Mouse (Mus musculus): ENCODE measurements at regions not wholly inside any gene's neighbourhood (a gene's known extent, or its start where the extent isn't known, plus 50 kb on each side); places are given as distances from the start of the nearest gene placed in this dataset.

DNA sequence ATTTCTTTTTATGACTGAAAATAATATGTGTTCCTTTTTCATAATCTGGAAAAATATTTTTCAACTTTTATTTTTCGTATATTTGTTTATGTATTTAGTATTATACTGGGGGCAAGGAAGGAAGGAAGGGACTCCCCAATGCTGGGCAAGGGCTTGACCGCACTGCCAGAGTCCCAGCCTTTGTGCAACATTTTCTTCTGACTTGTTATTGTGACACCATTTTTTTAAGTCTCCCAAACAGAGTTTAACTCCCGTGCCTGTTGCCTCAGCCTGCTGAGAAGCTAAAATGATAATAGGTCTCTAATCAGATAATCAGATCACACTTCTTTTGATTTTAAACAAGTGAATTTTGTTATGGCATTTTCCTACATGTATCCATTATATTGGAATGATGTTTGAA, 148.1 kb upstream of the Tent5a start:
- Histone ChIP-seq H3K4me3 (replicated peaks) (no peak overlapping the region), H3K9ac (replicated peaks) (no peak overlapping the region), H3K27me3 (no peaks in the 10 kb centered on the region), H3K4me1 (replicated peaks) (no peaks in the 10 kb centered on the region), H3K9me3 (no peaks in the 10 kb centered on the region), H3K27ac (no peak overlapping the region), H3K4me2 (replicated peaks) (no peak overlapping the region), H3K36me3 (no peaks in the 10 kb centered on the region)
- WGBS: 73% methylated on average over 3 of the region's 3 CpGs
- ATAC-seq: no peak

DNA sequence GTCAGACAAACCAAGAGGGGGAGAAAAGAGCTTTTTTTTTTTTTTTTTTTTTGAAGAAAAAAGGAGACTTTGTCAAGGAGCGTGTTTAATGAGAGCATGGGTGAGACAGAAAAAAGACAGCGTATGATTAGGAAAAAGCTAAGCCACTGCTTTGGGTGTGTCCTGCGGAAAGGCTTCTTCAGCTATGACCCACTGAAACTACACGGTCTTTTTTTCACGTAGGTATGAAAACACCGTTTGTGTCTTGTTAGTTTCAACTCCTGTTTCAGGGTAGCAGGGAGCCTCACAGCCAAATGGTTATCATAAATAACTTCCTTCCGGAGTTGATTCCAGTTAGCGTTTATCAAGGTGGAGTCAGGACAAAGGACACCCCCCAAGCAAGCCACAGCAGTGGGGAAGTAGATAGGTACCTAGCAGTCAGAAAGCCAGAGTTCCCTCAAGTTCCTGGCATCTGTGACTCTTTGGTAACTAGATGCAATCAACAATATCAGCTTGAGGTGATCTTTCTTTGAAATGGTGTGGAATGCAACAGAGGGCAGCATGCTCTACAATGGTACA, 143.2 kb upstream of the Tent5a start:
- Histone ChIP-seq H3K4me1 (replicated peaks) (no peaks in the 10 kb centered on the region), H3K4me2 (replicated peaks) (no peak overlapping the region), H3K9ac (replicated peaks) (no peak overlapping the region), H3K36me3 (no peaks in the 10 kb centered on the region), H3K9me3 (no peaks in the 10 kb centered on the region), H3K27ac (no peak overlapping the region), H3K4me3 (replicated peaks) (no peak overlapping the region), H3K27me3 (no peaks in the 10 kb centered on the region)
- no peak for ATAC-seq
- 94% methylated on average over 8 of the region's 8 CpGs for WGBS

DNA sequence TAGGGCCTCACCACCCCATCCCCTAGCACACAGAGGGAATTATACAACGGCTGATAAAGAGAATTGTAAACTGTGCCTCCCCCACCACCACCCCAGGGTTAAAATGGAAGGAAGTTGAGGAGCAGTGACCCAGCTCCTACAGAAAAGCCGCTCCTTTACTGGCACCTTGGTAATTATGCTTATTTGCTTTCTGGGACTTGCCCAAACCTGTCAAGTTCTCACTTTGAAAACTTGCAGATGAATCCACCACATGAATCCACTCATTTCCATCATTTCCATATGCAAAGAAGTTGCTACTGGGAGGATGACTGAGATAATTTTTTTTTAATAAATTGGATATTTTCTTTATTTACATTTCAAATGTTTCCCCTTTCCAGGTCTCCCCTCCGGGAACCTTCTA, 142.1 kb upstream of the Tent5a start:
- Histone ChIP-seq H3K27ac (no peak overlapping the region), H3K9me3 (no peaks in the 10 kb centered on the region), H3K36me3 (no peaks in the 10 kb centered on the region), H3K4me2 (replicated peaks) (no peak overlapping the region), H3K27me3 (no peaks in the 10 kb centered on the region), H3K4me3 (replicated peaks) (no peak overlapping the region), H3K9ac (replicated peaks) (no peak overlapping the region), H3K4me1 (replicated peaks) (no peaks in the 10 kb centered on the region)
- no peak for ATAC-seq
- 84% methylated on average over 3 of the region's 3 CpGs for WGBS

DNA sequence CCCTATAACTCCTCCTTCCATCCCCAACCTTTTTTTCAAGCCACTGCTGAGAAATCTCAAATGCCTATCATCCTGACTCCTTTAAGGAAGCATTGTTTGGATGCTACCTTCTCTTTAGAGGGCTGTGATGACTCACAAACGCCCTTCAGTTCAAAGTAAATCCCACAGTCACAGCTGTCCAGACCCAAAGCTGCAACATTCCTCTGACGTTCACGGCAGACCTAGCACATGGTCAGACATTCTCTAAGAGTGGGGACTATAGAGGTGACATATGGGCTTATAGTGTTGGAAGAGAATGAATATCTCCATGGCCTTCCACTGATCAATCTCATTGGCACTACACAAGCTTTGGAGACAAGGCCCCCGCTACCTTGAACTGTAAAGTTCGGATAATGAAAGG, 139.5 kb upstream of the Tent5a start:
- no peaks in the 10 kb centered on the region for H3K36me3 ChIP-seq
- H3K27ac ChIP-seq: no peak overlapping the region
- H3K4me2 ChIP-seq (replicated peaks): no peak overlapping the region
- no peaks in the 10 kb centered on the region for H3K27me3 ChIP-seq
- H3K4me1 ChIP-seq (replicated peaks): no peaks in the 10 kb centered on the region
- H3K4me3 ChIP-seq (replicated peaks): no peak overlapping the region
- no peaks in the 10 kb centered on the region for H3K9me3 ChIP-seq
- no peak for ATAC-seq
- 88% methylated on average over 5 of the region's 5 CpGs for WGBS
- no peak overlapping the region for H3K9ac ChIP-seq (replicated peaks)

DNA sequence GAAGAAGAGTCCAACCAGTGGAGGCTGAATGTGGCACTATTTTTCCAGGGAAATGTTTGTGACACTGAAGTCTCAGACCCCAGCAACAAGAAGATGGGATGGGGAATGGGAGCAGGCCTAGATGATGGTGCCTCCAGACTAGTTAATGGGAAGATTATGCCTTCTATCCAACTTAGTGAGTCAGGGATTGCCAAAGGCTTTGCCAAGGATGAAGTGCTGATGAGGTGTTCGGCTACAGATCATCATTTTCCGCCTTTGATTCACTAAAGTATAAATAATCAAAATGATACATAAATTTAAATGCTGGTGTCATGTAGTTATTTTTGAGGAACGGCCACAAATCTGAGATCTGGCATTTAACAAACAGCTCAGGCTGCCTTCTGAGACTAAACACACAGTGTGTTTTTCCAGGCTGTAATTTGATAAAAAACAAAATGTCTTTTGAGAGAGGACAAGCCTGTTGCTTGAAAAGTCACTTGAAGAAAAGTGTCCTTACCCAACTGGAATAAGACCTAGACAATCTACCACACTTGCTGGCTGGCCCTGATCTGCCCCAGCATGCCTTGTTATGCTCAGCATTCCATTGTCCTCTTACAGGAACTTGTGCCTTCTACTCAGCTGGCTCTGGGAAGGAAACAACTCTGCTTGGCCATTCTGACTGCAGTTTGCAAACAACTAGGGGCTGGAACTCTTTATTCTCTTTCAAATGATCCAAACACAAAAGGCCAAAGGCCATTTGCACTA, 132.1 kb upstream of the Tent5a start:
- Histone ChIP-seq H3K4me3 (replicated peaks) (no peak overlapping the region), H3K27me3 (no peaks in the 10 kb centered on the region), H3K4me2 (replicated peaks) (no peak overlapping the region), H3K4me1 (replicated peaks) (no peaks in the 10 kb centered on the region), H3K36me3 (no peaks in the 10 kb centered on the region), H3K9ac (replicated peaks) (no peak overlapping the region), H3K27ac (no peak overlapping the region), H3K9me3 (no peaks in the 10 kb centered on the region)
- WGBS: 88% methylated on average over 3 of the region's 3 CpGs
- no peak for ATAC-seq

DNA sequence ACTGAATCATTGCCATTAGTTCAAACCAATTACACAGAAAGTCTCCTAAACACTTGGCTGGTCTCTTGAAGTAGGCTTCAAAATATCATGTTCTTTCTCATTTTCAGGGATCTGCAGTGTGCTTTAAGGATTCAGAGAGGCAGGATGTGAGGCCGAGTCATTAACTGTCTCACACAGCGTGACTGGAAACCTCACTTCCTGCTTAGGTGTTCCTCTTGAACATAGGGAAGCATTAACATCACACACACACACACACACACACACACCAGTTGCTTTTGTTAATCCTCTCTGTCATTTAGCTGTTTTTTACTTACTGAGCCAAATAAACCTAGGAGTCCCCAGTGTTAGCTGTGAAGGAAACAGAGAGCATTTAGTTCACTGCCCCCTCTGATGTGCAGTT, 131.2 kb upstream of the Tent5a start:
- no peak for ATAC-seq

DNA sequence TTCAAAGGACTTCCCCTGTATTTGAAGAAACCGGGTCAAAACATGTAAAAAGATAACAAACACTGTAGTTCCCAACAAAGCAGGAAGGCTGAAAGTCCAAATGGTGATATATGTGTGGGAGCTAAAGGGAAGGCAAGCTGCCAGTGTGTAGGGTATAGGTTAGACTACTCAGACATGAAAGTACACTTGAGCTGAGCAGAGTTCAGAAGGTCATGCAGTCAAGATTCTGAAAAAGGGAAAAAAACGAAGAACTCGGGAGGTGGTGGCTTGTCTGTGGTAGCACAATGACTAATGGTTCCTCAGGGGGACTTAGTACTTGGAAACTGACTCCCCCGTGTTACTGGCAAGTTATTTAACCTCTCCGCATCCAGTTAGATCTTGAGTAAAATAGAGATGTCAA, 130.3 kb upstream of the Tent5a start:
- Histone ChIP-seq H3K4me2 (replicated peaks) (no peak overlapping the region), H3K9ac (replicated peaks) (no peak overlapping the region), H3K36me3 (no peaks in the 10 kb centered on the region), H3K4me1 (replicated peaks) (no peaks in the 10 kb centered on the region), H3K4me3 (replicated peaks) (no peak overlapping the region), H3K9me3 (no peaks in the 10 kb centered on the region), H3K27ac (no peak overlapping the region), H3K27me3 (no peaks in the 10 kb centered on the region)
- no peak for ATAC-seq
- 83% methylated on average over 5 of the region's 5 CpGs for WGBS

More for the DNA sequence above, 131.2 kb upstream of the Tent5a start:
- Histone ChIP-seq H3K27me3 (no peaks in the 10 kb centered on the region), H3K4me3 (replicated peaks) (no peak overlapping the region), H3K36me3 (no peaks in the 10 kb centered on the region), H3K4me2 (replicated peaks) (no peak overlapping the region), H3K9ac (replicated peaks) (no peak overlapping the region), H3K9me3 (no peaks in the 10 kb centered on the region), H3K27ac (no peak overlapping the region), H3K4me1 (replicated peaks) (no peaks in the 10 kb centered on the region)
- 85% methylated on average over 2 of the region's 2 CpGs for WGBS

DNA sequence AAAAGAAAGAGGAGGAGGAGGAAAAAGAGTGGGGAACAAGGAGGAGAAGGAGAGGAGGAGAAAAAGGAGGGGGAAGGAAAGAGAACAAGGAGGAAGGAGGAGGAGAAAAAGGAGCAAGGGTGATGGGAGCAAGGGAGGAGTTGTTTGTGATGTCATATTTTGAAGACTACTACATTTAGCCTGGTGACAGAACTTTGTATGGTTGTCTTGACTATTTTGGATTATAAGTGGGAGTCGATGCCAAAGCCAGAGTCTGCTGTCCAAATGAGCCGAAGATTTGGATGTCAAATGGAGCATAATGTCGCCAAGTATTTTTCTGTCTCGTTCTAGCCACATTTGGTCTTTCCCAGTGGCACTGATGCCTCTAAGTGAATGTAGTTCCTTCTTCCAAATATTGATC, 128.2 kb upstream of the Tent5a start:
- H3K27ac ChIP-seq: no peak overlapping the region
- no peak overlapping the region for H3K4me3 ChIP-seq (replicated peaks)
- ATAC-seq: no peak
- no peaks in the 10 kb centered on the region for H3K27me3 ChIP-seq
- WGBS: 92% methylated on average over 4 of the region's 4 CpGs
- H3K9ac ChIP-seq (replicated peaks): no peak overlapping the region
- H3K4me1 ChIP-seq (replicated peaks): no peaks in the 10 kb centered on the region
- H3K9me3 ChIP-seq: no peaks in the 10 kb centered on the region
- no peak overlapping the region for H3K4me2 ChIP-seq (replicated peaks)
- no peaks in the 10 kb centered on the region for H3K36me3 ChIP-seq

DNA sequence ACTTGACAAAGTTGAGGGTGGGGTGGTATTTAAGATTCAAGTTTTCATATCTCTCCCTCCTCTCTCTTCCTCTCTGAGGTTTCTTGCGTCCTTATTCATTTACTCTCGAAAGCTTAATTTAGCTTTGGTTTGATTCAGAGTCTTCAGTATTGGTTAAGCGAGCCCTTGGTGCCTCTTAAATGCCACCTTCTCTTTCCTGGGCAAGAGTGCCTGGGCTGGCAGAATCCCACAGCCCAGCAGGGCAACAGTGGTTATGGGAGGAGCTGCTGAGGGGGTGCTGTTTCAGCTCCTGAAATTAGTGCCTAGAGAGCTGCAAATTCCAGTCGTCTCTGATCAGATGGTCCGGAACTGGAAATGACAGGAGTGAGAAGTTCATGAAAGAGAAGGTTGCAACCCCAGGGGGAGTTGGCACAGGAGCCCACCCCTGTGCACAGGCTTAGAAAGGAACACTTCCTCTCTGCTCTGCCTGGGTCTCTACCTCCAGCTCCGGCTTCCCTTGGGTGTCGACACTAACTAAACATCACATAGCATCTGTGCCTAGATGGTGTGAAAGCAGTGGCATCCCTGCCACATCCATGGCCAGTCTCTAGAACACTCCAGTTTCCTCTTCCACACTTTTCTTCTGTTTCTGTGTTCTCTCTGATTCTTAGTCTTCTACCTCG, 125.2 kb upstream of the Tent5a start:
- Histone ChIP-seq H3K36me3 (no peaks in the 10 kb centered on the region), H3K9ac (replicated peaks) (no peak overlapping the region), H3K27ac (no peak overlapping the region), H3K4me3 (replicated peaks) (no peak overlapping the region), H3K9me3 (no peaks in the 10 kb centered on the region), H3K4me2 (replicated peaks) (no peak overlapping the region), H3K27me3 (no peaks in the 10 kb centered on the region), H3K4me1 (replicated peaks) (no peaks in the 10 kb centered on the region)
- ATAC-seq: no peak
- 90% methylated on average over 8 of the region's 8 CpGs for WGBS

DNA sequence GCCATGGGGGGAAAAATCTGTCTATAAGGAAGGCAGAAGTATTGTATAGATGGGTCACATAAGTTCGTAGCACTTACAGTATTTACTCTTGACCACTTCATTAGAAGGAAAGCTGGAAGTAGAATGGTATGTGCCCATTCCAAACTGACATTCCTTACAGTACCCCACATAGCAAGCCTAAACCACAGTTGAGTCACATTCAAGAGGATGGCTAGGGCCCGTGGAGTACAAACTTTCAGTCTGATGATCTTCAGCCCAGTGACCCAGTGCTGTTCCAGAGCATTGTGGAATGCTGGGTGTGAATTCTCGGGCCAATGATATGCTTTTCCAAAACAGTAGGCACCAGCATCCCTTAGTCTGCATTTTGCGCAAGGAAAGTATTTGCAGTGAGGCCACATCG, 124.2 kb upstream of the Tent5a start:
- Histone ChIP-seq H3K27ac (no peak overlapping the region), H3K4me2 (replicated peaks) (no peak overlapping the region), H3K36me3 (no peaks in the 10 kb centered on the region), H3K4me3 (replicated peaks) (no peak overlapping the region), H3K9me3 (no peaks in the 10 kb centered on the region), H3K4me1 (replicated peaks) (no peaks in the 10 kb centered on the region), H3K27me3 (no peaks in the 10 kb centered on the region), H3K9ac (replicated peaks) (no peak overlapping the region)
- ATAC-seq: no peak
- 90% methylated on average over 5 of the region's 5 CpGs for WGBS

DNA sequence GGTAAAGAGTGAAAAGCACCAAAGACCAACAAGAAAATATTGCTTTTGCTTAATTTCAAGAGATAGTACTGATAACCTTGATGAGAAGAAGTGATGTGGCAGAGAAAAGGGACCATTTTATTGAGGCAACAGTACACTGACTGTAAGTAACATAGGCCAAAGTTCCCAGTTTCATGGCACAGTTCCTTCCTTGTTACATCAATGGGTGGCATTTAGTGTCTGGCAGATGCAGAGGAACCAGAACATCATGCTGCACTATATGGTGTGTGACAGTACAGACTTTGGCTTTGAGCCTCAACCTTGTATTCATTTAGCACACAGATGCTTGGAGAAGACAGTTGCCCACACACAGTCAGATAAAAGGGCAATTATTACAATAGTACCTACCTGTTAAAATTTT, 123.7 kb upstream of the Tent5a start:
- no peaks in the 10 kb centered on the region for H3K4me1 ChIP-seq (replicated peaks)
- H3K4me2 ChIP-seq (replicated peaks): no peak overlapping the region
- no peak for ATAC-seq
- no peak overlapping the region for H3K4me3 ChIP-seq (replicated peaks)
- H3K9me3 ChIP-seq: no peaks in the 10 kb centered on the region
- no peaks in the 10 kb centered on the region for H3K36me3 ChIP-seq
- H3K27ac ChIP-seq: no peak overlapping the region
- no peaks in the 10 kb centered on the region for H3K27me3 ChIP-seq
- H3K9ac ChIP-seq (replicated peaks): no peak overlapping the region

DNA sequence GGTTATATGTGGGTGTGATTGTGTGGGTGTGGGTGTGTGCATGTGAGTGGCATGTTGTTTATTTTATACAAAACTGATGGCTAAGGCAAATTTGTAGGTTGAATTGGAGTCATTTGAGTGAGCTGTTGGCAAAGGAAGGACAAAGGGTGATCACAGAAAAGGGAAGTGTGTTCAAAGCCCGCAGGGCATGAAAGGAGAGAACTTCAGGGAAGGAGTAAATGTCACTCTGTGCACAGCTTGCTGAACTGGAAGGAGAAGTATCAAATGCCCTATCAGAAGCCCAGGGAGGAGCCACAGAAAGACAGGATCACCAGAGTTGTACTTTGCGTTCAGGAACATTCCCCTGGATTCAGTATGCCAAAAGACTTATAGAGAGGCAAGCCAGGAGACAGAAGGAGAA, 122.3 kb upstream of the Tent5a start:
- Histone ChIP-seq H3K4me2 (replicated peaks) (no peak overlapping the region), H3K27ac (no peak overlapping the region), H3K4me1 (replicated peaks) (no peaks in the 10 kb centered on the region), H3K9ac (replicated peaks) (no peak overlapping the region), H3K36me3 (no peaks in the 10 kb centered on the region), H3K27me3 (no peaks in the 10 kb centered on the region), H3K9me3 (no peaks in the 10 kb centered on the region), H3K4me3 (replicated peaks) (no peak overlapping the region)
- WGBS: 93% methylated on average over 2 of the region's 2 CpGs
- no peak for ATAC-seq
